Mouse (Mus musculus) cerebellum, adult 18-20 months (tissue): ENCODE measurements around the gene Dck.

ENCODE experiments used
- DNase-seq, 2 experiments: peaks; one replicate each; pipeline ENCODE4 v3.0.0; 2021

Dck gene

DNA sequence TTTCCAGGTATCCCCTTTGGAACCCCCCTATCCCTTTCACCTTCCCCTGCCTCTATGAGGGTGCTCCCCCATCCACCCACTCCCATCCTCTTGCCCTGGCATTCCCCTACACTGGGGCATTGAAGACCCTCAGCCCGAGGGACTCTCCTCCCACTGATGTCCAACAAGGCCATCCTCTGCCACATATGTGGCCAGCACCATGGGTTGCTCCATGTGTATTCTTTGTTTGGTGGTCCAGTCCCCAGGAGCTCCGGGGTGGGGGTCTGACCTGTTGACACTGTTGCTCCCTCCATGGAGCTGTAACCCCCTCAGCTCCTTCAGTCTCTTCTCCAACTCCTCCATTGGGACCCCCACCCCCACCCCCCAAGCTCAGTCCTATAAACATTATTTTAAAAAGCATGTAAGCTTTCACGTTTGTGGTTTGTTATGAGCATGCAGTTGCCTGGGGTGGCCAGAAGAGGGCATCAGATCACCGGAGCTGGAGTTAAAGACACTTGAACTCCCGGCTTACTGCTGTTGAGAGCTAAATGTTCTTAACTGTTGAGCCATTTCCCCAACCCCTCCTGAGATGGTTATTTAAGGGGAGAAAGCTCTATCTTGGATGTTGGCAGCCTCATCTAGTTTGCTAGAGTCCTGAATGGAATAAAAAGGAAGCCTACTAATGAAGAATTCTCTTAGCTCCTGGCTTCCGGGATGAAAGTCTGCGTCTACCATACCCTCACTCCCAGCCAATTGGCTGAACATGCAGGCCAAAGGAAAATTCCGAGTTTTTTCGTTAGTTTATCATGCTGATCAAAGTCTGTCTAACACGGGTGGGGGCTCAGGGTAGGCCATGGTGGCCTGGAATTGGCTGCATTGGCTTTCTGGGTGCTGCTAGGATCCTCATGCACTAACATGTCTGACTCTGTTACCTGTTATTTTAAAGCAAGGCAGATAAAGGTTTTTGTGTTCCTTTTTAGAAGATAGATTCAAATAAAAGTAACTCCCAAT lies 26.8 kb downstream of the Dck start:
- peak; percentile 69 to 71 for DNase-seq

DNA sequence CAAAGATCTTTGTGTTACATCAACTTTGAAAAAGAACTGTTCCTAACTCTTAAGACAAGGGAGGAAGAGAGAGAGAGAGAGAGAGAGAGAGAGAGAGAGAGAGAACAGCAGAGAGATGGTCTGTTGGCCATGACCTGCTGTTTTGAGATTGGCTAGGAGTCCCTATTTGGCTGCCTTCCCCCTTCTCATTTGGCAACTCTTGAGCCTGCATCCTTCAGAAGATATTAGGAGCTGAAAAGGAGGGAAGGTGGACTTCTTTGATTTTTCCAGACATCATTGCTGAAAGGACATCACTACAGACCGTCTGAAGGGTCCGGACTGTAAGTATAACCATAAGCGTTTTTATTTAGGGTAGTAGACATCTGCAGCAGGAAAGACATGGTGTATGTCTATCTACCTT lies 28.9 kb downstream of the Dck start:
- peak; percentile 76 to 80 for DNase-seq

DNA sequence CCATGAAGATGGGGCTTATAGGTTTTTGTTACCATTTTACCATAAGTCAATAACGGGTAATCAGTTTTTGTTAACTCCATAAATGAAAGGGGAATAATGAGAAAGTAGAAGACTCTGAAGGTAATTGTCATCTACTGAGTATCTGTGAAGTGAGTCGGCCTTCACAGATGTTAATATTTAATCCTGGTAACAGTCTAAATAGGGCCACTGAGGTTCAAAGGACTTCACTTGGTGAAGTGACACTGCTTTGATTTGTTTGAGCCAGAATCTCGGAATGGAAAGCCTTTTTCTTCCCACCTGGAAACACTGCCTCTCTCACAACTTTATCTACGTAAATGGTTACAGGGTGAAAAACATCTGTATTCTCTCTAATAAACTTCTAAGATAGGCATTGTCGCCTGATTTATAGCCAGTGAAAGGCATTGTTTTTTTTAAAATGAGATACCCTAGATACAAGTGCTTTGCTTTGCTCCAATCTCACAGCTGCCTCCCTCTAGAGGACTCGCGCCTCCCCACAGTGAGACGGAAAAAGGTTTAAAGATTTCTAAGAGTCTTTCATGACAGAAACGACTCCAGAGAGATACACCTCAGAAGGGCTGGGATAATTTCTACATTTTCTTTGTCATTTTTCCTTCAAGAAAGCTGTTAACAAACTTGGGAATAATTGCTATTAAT lies 31.3 kb downstream of the Dck start:
- DNase-seq: no peak

DNA sequence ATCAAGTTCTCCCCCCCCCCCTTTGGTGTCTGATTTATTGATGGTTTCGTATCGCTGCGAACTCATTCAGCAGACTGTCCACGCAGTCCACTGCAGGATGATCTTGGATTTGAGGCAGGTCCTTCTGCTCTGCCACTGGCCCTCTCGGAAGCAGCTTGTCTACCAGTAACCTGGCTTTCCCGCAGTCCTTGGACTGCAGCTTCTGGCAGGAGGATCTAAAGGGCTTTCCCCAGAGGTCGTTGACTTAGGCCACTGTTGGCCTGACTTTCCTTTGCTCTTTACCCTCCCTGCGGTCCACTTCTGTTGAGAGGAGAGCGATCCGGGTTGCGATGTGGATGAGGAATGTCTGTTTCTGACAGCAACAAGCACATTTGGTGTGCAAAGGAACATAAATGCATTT lies 31.8 kb downstream of the Dck start:
- no peak for DNase-seq

DNA sequence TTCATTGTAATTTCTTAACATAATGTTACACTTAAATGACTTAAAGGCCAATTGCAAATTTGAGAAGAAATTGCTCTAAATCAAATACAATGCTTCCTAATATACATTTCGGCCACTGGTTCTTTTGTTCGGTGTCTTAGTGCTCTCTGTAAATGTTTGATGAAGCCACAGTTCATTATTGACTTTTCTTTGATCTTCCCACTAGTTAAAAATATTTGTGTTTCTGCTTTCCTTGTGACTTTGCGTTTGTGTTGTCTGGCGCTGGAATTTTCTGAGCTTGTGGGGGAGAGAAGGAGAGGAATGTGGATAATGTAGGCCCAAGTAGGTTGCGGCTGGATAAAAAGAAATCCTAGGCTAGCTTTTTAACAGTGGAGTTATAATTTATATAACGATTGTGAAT lies 32.3 kb downstream of the Dck start:
- DNase-seq: no peak

DNA sequence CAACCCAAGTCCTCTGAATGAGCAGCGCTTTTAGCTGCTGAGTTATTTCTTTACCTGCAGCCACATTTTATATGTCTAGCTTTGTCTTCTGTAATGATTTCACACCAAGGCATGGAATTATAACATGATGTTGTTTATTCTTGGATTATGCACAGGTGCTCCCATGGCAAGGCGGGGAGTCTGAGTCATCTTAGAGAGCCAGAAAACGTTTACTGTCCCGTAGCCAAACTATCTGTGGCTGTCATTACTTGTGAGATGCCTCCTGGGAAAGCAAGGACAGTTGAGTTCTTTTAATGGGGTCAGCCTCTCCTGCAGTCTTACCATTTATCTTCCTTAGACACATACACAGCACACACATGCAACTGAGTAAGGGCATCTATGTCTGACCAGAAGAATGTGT lies 40.8 kb downstream of the Dck start:
- DNase-seq: no peak

DNA sequence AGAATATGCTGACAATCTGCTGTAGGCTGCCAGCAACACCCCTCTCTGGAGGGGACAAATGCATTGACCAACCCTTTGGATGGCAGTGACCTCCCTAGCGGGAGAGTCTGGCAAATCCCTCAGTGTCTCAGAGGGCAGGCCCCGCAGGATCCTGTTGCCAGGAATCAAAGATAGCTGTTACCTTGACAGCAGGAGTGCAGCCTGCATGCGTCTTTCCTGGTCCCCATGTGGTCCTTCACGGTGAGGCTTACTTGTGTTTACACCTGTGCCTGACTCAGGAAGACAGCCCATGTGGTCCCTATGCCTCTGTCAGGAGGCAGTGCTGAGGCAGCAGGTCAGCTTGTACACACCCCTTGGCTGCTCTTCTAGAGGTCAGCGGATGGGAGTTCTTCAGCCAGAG lies 41.5 kb downstream of the Dck start:
- DNase-seq: peak; percentile 59 to 62

DNA sequence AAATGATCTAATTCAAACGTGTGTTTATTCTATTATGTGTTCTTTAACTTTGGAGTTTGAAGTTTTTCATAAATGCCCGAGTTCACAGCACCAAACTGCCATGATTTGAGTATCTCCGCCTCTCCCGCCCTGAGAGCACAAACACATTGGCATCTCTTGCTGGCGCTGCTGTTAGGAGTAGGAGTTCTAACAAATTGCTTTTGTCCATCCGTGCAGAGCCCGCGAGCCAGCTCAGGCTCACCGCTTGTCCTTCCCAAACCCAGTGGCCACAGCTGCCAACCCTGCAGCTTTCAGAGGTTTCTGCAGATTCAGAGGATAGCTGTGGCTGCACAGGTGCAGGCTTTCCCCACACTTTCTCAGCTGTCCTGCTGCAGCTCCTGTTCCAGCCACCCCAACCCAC lies 42.5 kb downstream of the Dck start:
- peak in 1 of 2 experiments; percentile 56 for DNase-seq

DNA sequence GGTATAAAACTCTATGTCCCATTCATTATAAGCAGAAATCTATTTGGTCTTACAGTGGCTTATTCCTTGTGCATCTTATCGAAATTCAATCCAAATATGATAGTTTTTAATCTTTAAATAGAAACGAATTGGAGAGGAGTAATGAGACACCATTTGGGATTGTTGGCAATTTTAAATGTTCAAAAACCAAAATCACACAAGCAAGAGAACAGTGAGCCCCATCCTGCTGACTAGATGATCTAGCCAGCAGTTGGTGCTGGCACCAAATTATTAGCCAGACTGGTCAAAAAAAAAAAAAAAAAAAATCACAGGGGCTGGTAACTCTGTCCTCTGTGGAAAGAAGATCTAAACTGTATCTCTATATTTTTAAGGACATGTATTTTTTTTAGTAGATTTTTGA lies 48.4 kb downstream of the Dck start:
- DNase-seq: peak in 1 of 2 experiments; percentile 53

DNA sequence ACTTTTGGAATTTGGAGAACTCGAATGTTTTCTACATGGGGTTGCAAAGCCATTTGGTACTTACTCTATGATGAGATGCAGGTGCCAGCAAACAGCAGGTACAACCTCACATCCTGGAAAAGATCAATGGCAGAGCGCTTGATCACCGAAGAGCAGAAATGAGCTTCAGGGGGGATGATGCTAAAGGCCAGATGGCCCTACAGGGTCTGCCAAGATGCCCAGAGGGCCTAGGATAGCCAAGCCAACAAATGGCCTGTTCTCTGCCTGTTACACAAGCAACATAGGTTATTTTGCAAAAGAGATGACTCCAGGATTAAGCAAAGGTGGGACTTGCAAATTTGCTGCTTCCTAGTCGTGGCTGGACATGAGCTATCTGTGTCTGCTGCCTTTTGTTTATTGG lies 49.8 kb downstream of the Dck start:
- peak; percentile 89 to 94 for DNase-seq

DNA sequence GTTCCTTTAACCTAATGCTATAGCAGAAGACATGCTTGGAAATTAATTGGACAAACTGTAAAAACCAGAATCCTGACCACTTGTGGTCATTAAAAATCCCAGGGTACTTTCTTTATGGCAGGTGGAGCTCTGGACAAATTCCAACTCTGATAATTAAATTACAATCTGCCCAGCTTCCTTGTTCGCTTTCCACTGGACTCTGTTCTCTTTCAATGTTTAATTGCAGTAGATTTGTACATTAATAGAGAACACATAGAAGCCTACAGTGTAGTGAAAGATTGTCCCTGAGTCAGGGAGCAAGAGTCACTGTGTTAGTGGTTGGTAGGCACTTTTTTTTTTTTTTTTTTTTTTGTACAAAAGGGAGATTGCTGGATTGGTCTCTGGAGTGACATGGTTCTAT lies 56.7 kb downstream of the Dck start:
- no peak for DNase-seq

DNA sequence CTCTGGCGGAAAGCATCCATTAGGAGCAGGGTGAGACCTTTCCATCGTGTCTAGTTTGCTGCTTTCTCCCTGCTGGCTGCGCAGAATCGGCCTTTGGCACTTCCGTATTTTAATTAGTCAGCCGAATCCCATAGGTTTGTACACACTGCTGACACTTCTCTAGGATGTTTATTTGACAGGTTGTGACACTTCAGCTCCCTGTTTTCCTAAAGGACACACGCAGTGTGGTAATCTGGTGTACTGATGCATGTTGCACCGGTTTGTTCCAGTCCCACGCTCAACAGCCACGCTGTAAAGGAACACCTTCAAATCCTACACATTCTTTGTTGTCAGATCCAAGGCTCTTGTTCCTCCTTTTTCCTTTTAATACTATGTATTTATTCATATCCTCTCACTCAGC lies 60.0 kb downstream of the Dck start:
- peak in 1 of 2 experiments; percentile 36 for DNase-seq

DNA sequence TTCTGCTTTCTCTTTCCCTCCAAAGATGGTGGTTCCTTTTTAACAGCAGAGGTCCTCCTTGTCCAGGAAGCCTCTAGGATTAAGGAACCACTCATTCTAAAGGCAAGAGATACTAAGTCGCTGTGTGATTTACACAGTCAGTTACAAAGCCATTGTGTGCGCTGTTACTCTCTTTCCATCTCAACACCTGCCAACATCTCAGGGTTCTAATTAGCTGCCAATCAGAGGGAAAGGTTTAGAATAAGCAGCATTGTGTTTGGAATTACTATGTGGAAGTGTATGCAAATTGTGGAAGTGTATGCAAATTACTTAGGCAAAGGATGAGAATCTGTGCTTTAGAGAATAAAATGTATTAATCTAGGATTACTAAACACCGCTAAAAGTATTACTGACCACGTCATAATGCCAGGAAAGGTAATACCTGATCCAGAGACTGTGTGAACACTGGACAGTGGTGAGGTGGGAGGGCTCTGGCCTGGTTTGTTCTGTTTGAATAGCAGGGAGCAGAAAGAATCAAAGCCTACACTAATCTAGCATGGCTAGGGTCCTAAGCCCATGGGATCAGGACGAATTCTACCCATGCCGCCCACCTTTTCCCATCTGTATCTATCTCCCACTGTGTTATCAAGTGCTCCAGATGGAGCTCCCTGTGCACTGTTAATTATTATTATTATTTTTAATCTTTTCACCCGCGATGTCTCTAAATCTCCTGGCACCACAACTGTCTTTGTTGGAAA lies 65.2 kb downstream of the Dck start:
- DNase-seq: peak in 1 of 2 experiments; percentile 9

DNA sequence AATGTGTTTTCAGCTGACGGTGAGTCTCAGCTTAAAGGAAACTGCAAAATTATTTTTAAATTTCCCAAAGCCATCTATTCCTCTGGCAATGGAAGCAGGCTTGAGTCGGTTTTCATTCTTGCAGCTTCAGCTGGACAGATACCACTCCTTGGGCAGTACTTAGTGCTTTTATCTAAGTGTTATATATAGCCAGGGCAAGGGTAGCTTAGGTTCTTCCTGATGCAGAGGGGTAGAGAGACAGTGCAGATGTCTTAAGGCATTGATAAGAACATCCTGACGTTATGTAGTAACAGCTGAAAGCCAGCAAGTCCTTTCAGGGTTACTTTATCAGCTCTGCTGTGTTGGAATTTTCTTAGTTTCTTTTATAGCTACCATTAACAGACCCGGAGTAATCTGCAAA lies 66.1 kb downstream of the Dck start:
- no peak for DNase-seq

DNA sequence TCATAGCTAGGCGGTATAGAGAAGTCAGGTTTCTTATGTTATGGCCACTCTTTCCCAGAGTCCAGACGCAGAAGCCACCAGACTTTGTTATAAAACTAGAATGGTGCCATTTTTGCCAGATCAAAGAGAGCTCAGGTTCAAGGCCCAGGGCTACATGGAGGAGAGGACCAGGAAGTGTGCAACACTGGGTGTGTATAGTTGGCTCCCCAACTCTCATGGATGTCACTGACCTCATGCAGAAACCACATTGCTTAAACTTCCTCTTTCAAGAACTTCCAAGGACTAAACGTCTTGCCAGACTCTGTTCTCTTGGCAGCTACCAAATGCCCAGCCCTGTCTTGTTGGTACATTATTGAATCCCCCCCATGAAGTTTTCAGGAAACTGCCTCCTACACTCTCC lies 67.1 kb downstream of the Dck start:
- DNase-seq: no peak
